Mouse (Mus musculus) cerebellum, adult 2 months (tissue): ENCODE results near the gene Thsd4. TPM values are rescaled to one million over a fixed set of nuclear protein-coding genes. Genes with fewer than 3 reads are reported as not detected.

Experiments used
- DNase-seq, 2 experiments: peaks; one replicate each; pipeline ENCODE4 v3.0.0; 2021
- H3K27ac ChIP-seq: fragments of 200-500 bp; 2 replicates; pipeline ENCODE4 v1.5.1; 2012; ENCODE audit warnings: low read length, control low read depth, inconsistent platforms; ENCODE audit not compliant: insufficient read depth
- H3K27me3 ChIP-seq: fragments of 200-500 bp; 2 replicates; pipeline ENCODE4 v1.6.1; 2012; ENCODE audit warnings: inconsistent platforms, mild to moderate bottlenecking, low read length, moderate library complexity; ENCODE audit not compliant: control insufficient read depth, insufficient read depth
- H3K4me1 ChIP-seq: fragments of 200-500 bp; 2 replicates; pipeline ENCODE4 v1.6.1; 2011; ENCODE audit warnings: low read length; ENCODE audit not compliant: control insufficient read depth, insufficient read depth
- H3K4me3 ChIP-seq: fragments of 200-500 bp; replicated peaks from 2 replicates; pipeline ENCODE3; 2011; ENCODE audit warnings: mild to moderate bottlenecking, low read depth, low read length, control low read depth; ENCODE audit not compliant: insufficient read depth
- CTCF ChIP-seq: fragments of 200-500 bp; IDR thresholded peaks from 2 replicates; pipeline ENCODE4 v1.5.1; 2011; ENCODE audit warnings: low read depth, mild to moderate bottlenecking, control low read depth, low read length, moderate library complexity, borderline replicate concordance; ENCODE audit not compliant: insufficient read depth
- POLR2A ChIP-seq: fragments of 200-500 bp; IDR thresholded peaks from 2 replicates; pipeline ENCODE4 v1.6.1; 2011; ENCODE audit warnings: low read length, control low read depth, borderline replicate concordance; ENCODE audit not compliant: insufficient read depth
- WGBS: fragments of 180-500 bp; shearing (Covaris S2); methylation state at CpG from one replicate; pipeline ENCODE4 v1.1.7; 2018; 5-methylcytosine and 5-hydroxymethylcytosine counted together
- polyA plus RNA-seq: library from polyadenylated mRNA; depleted of rRNA; stranded (reverse); fragments of >200 nt; gene quantifications from 2 replicates; pipeline ENCODE4 v1.2.3, GENCODE M21; 2012

Thsd4 gene
- polyA plus RNA-seq, 1 experiment = 2.7 TPM

- Histone ChIP-seq H3K4me1 (no peaks in the 10 kb centered on the region), H3K4me3 (no peak overlapping the region), H3K27ac (no peak overlapping the region), H3K27me3 (no peaks in the 10 kb centered on the region)
- 78% methylated on average over 4 of the region's 4 CpGs for WGBS
- DNase-seq = no peak
- no peak for TF ChIP-seq POLR2A
- no peak for TF ChIP-seq CTCF
These were observed 469.4 kb downstream of the Thsd4 start for GRCm38 (mm10) chr9:60052415-60052814.

- no peak overlapping the region for H3K4me3 ChIP-seq
- H3K27me3 ChIP-seq = no peaks in the 10 kb centered on the region
- H3K4me1 ChIP-seq = no peaks in the 10 kb centered on the region
- WGBS = 85% methylated on average over 1 of the region's 1 CpGs
- no peak overlapping the region for H3K27ac ChIP-seq
- no peak for DNase-seq
- no peak for TF ChIP-seq POLR2A
- TF ChIP-seq CTCF = no peak
These were observed 478.7 kb downstream of the Thsd4 start for GRCm38 (mm10) chr9:60043175-60043574.

GRCm38 (mm10) chr9:60034883-60035282, 487.0 kb downstream of the Thsd4 start:
- H3K4me1 ChIP-seq = no peaks in the 10 kb centered on the region
- no peak overlapping the region for H3K4me3 ChIP-seq
- WGBS = 88% methylated on average over 4 of the region's 4 CpGs
- H3K27ac ChIP-seq = no peak overlapping the region
- no peaks in the 10 kb centered on the region for H3K27me3 ChIP-seq
- DNase-seq = no peak
- no peak for TF ChIP-seq CTCF
- TF ChIP-seq POLR2A = no peak

- TF ChIP-seq POLR2A = no peak
- no peak for TF ChIP-seq CTCF
- Histone ChIP-seq H3K27ac (no peak overlapping the region), H3K27me3 (no peaks in the 10 kb centered on the region), H3K4me3 (no peak overlapping the region), H3K4me1 (no peaks in the 10 kb centered on the region)
- whole genome bisulfite sequencing = 81% methylated on average over 4 of the region's 4 CpGs
- DNase-seq = no peak
These were observed 494.6 kb downstream of the Thsd4 start for GRCm38 (mm10) chr9:60027234-60027633.

GRCm38 (mm10) chr9:60026795-60027194, 495.1 kb downstream of the Thsd4 start:
- no peaks in the 10 kb centered on the region for H3K4me1 ChIP-seq
- no peak overlapping the region for H3K4me3 ChIP-seq
- no peak overlapping the region for H3K27ac ChIP-seq
- 85% methylated on average over 2 of the region's 2 CpGs for WGBS
- H3K27me3 ChIP-seq = no peaks in the 10 kb centered on the region
- TF ChIP-seq CTCF (no peak), POLR2A (no peak)
- no peak for DNase-seq

GRCm38 (mm10) chr9:60025919-60026318, 495.9 kb downstream of the Thsd4 start:
- WGBS = 81% methylated on average over 6 of the region's 6 CpGs
- Histone ChIP-seq H3K27me3 (no peaks in the 10 kb centered on the region), H3K27ac (no peak overlapping the region), H3K4me3 (no peak overlapping the region), H3K4me1 (no peaks in the 10 kb centered on the region)
- DNase-seq = no peak
- TF ChIP-seq CTCF (no peak), POLR2A (no peak)

- no peak overlapping the region for H3K4me3 ChIP-seq
- H3K4me1 ChIP-seq = no peaks in the 10 kb centered on the region
- no peak overlapping the region for H3K27ac ChIP-seq
- H3K27me3 ChIP-seq = no peaks in the 10 kb centered on the region
- 34% methylated on average over 5 of the region's 5 CpGs for WGBS
- TF ChIP-seq CTCF (no peak), POLR2A (no peak)
- no peak for DNase-seq
These were observed 496.9 kb downstream of the Thsd4 start for GRCm38 (mm10) chr9:60024971-60025370.

- Histone ChIP-seq H3K27ac (no peak overlapping the region), H3K4me3 (no peak overlapping the region), H3K4me1 (no peaks in the 10 kb centered on the region), H3K27me3 (no peaks in the 10 kb centered on the region)
- 34% methylated on average over 5 of the region's 5 CpGs for WGBS
- no peak for DNase-seq
- no peak for TF ChIP-seq CTCF
- TF ChIP-seq POLR2A = no peak
These were observed 497.3 kb downstream of the Thsd4 start for GRCm38 (mm10) chr9:60024545-60024944.
